Mouse (Mus musculus): ENCODE results near the gene Ruvbl2.
"Not testable (repeated sequence)": the region's sequence is repeated elsewhere in the genome, so short reads cannot be mapped to it uniquely, and the experiment has no call there.

Gene Ruvbl2

GRCm38 (mm10) chr7:45437521-45438276, at the start of gene Ruvbl2:
Gene Ruvbl2, minus strand, starts transcription at chr7:45438096.
- in situ Hi-C loops (cut with MboI; ENCODE audit: low pct_unique_long_range_greater_than_20kb in 1 of 2, low sequenced_read_pairs in 2 of 2, unreplicated experiment in 1 of 2): no loop called here

- in situ Hi-C loops (cut with MboI; ENCODE audit: low pct_unique_long_range_greater_than_20kb in 1 of 2, low sequenced_read_pairs in 2 of 2, unreplicated experiment in 1 of 2): no loop called here
These were observed 49.0 kb upstream of the Ruvbl2 start, which contains the start of gene Gm45808 for GRCm38 (mm10) chr7:45486761-45487415. Gene Gm45808, minus strand, starts transcription at chr7:45486811.

GRCm38 (mm10) chr7:45486158-45486557, 48.3 kb upstream of the Ruvbl2 start:
- in situ Hi-C loops (cut with MboI; ENCODE audit: low pct_unique_long_range_greater_than_20kb in 1 of 2, low sequenced_read_pairs in 2 of 2, unreplicated experiment in 1 of 2): no loop called here

- in situ Hi-C loops (cut with MboI; ENCODE audit: low pct_unique_long_range_greater_than_20kb in 1 of 2, low sequenced_read_pairs in 2 of 2, unreplicated experiment in 1 of 2): not testable (repeated sequence)
These were observed 47.1 kb upstream of the Ruvbl2 start for GRCm38 (mm10) chr7:45484985-45485384.

- in situ Hi-C loops (cut with MboI; ENCODE audit: low pct_unique_long_range_greater_than_20kb in 1 of 2, low sequenced_read_pairs in 2 of 2, unreplicated experiment in 1 of 2): no loop called here
These were observed 44.3 kb upstream of the Ruvbl2 start for GRCm38 (mm10) chr7:45482166-45482565.

- in situ Hi-C loops (cut with MboI; ENCODE audit: low pct_unique_long_range_greater_than_20kb in 1 of 2, low sequenced_read_pairs in 2 of 2, unreplicated experiment in 1 of 2): no loop called here
These were observed 43.6 kb upstream of the Ruvbl2 start, which contains the start of gene Tulp2 for GRCm38 (mm10) chr7:45481374-45481927. Gene Tulp2, plus strand, starts transcription at chr7:45481877.

- in situ Hi-C loops (cut with MboI; ENCODE audit: low pct_unique_long_range_greater_than_20kb in 1 of 2, low sequenced_read_pairs in 2 of 2, unreplicated experiment in 1 of 2): not testable (repeated sequence)
These were observed 42.4 kb upstream of the Ruvbl2 start for GRCm38 (mm10) chr7:45480310-45480709.

- in situ Hi-C loops (cut with MboI; ENCODE audit: low pct_unique_long_range_greater_than_20kb in 1 of 2, low sequenced_read_pairs in 2 of 2, unreplicated experiment in 1 of 2): no loop called here
These were observed 40.9 kb upstream of the Ruvbl2 start for GRCm38 (mm10) chr7:45478774-45479173.

GRCm38 (mm10) chr7:45477003-45477402, 39.1 kb upstream of the Ruvbl2 start:
- in situ Hi-C loops (cut with MboI; ENCODE audit: low pct_unique_long_range_greater_than_20kb in 1 of 2, low sequenced_read_pairs in 2 of 2, unreplicated experiment in 1 of 2): no loop called here

GRCm38 (mm10) chr7:45476453-45476852, 38.6 kb upstream of the Ruvbl2 start:
- in situ Hi-C loops (cut with MboI; ENCODE audit: low pct_unique_long_range_greater_than_20kb in 1 of 2, low sequenced_read_pairs in 2 of 2, unreplicated experiment in 1 of 2): no loop called here

- in situ Hi-C loops (cut with MboI; ENCODE audit: low pct_unique_long_range_greater_than_20kb in 1 of 2, low sequenced_read_pairs in 2 of 2, unreplicated experiment in 1 of 2): no loop called here
These were observed 37.5 kb upstream of the Ruvbl2 start for GRCm38 (mm10) chr7:45475291-45475969.

GRCm38 (mm10) chr7:45470869-45471268, 33.0 kb upstream of the Ruvbl2 start:
- in situ Hi-C loops (cut with MboI; ENCODE audit: low pct_unique_long_range_greater_than_20kb in 1 of 2, low sequenced_read_pairs in 2 of 2, unreplicated experiment in 1 of 2): no loop called here

- in situ Hi-C loops (cut with MboI; ENCODE audit: low pct_unique_long_range_greater_than_20kb in 1 of 2, low sequenced_read_pairs in 2 of 2, unreplicated experiment in 1 of 2): loop anchor here in 1 of 2 experiments (5.0 kb wide), 1 partner anchor 125 kb away; no protein-coding TSS in a partner anchor
These were observed 29.3 kb upstream of the Ruvbl2 start for GRCm38 (mm10) chr7:45467090-45467670.

GRCm38 (mm10) chr7:45466283-45467089, 28.6 kb upstream of the Ruvbl2 start, which contains the start of gene Bax:
Gene Bax, minus strand, starts transcription at chr7:45466898.
- in situ Hi-C loops (cut with MboI; ENCODE audit: low pct_unique_long_range_greater_than_20kb in 1 of 2, low sequenced_read_pairs in 2 of 2, unreplicated experiment in 1 of 2): loop anchor here in 1 of 2 experiments (5.0 kb wide), 1 partner anchor 126 kb away; no protein-coding TSS in a partner anchor

GRCm38 (mm10) chr7:45465549-45465948, 27.7 kb upstream of the Ruvbl2 start:
- in situ Hi-C loops (cut with MboI; ENCODE audit: low pct_unique_long_range_greater_than_20kb in 1 of 2, low sequenced_read_pairs in 2 of 2, unreplicated experiment in 1 of 2): loop anchor here in 1 of 2 experiments (5.0 kb wide), 1 partner anchor 127 kb away; no protein-coding TSS in a partner anchor

GRCm38 (mm10) chr7:45465112-45465511, 27.2 kb upstream of the Ruvbl2 start:
- in situ Hi-C loops (cut with MboI; ENCODE audit: low pct_unique_long_range_greater_than_20kb in 1 of 2, low sequenced_read_pairs in 2 of 2, unreplicated experiment in 1 of 2): loop anchor here in 1 of 2 experiments (5.0 kb wide), 1 partner anchor 127 kb away; no protein-coding TSS in a partner anchor

GRCm38 (mm10) chr7:45463987-45464778, 26.3 kb upstream of the Ruvbl2 start:
- in situ Hi-C loops (cut with MboI; ENCODE audit: low pct_unique_long_range_greater_than_20kb in 1 of 2, low sequenced_read_pairs in 2 of 2, unreplicated experiment in 1 of 2): no loop called here
